Mouse (Mus musculus): ENCODE data around the gene Hdac5.

DNA sequence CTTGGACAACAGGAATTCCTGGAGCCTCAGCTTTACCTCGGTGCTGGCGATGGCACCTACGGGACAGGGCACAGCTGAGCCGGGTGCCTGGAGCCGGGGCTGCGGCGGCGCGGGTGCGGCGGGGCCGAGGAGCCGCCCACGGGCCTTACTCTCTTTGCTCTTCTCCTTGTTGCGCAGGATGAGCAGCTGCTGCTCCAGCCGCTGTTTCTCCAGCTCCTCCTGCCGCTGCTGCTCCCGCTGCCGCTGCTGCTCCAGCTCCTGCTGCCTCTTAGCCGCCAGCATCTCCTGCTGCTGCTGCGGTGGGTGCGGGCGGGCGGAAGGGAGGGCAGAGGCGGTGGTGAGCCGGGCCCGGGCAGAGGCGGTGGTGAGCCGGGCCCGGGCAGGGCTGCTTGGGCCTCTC lies 23.5 kb downstream of the Hdac5 start:
- TF ChIP-seq POLR2A (IDR thresholded peaks at IDR 0.05; ENCODE audit: low read depth, low read length) = no peak
- no peak for TF ChIP-seq CTCF (IDR thresholded peaks at IDR 0.05; ENCODE audit: extremely low read depth, insufficient read length, insufficient replicate concordance, low read depth, low read length)
